Mouse (Mus musculus) limb, embryonic 10.5 days (tissue): ENCODE measurements around the gene Fsd1. TPM values are rescaled to one million over a fixed set of nuclear protein-coding genes. Genes with fewer than 3 reads are reported as not detected.

Experiments
- DNase-seq: peaks from one replicate; pipeline ENCODE4 v3.0.0-alpha.2; 2017; ENCODE audit warnings: low spot score
- H3K27ac ChIP-seq: fragments of 300-500 bp; sonication (generic); 2 replicates; pipeline ENCODE4 v1.5.1; 2016; ENCODE audit warnings: mild to moderate bottlenecking
- H3K27me3 ChIP-seq: fragments of 300-500 bp; sonication (generic); 2 replicates; pipeline ENCODE4 v1.6.1; 2016; ENCODE audit warnings: low read depth, mild to moderate bottlenecking; ENCODE audit not compliant: poor library complexity, severe bottlenecking
- H3K36me3 ChIP-seq: fragments of 300-500 bp; sonication (generic); 2 replicates; pipeline ENCODE4 v1.6.1; 2016; ENCODE audit warnings: mild to moderate bottlenecking, moderate library complexity
- H3K4me1 ChIP-seq: fragments of 300-500 bp; sonication (generic); 2 replicates; pipeline ENCODE4 v1.6.1; 2016
- H3K4me3 ChIP-seq: fragments of 300-500 bp; sonication (generic); 2 replicates; pipeline ENCODE4 v1.5.1; 2016; ENCODE audit warnings: mild to moderate bottlenecking, moderate library complexity
- H3K9me3 ChIP-seq: fragments of 300-500 bp; sonication (generic); replicated peaks from 2 replicates; pipeline ENCODE4 v1.6.1; 2016; ENCODE audit warnings: mild to moderate bottlenecking
- WGBS: fragments of 180-500 bp; shearing (Covaris S2); methylation state at CpG from one replicate; pipeline ENCODE4 v1.1.7; 2016; 5-methylcytosine and 5-hydroxymethylcytosine counted together
- polyA plus RNA-seq: library from polyadenylated mRNA; unstranded; fragments of >200 nt; fragmentation: Nextera tagmentation; extraction: Ambion mirVana; gene quantifications from 2 replicates; pipeline ENCODE4 v1.2.1, GENCODE M21; 2016

Fsd1 gene
- polyA plus RNA-seq, 1 experiment from 2014 or later = 56.6 TPM

DNA sequence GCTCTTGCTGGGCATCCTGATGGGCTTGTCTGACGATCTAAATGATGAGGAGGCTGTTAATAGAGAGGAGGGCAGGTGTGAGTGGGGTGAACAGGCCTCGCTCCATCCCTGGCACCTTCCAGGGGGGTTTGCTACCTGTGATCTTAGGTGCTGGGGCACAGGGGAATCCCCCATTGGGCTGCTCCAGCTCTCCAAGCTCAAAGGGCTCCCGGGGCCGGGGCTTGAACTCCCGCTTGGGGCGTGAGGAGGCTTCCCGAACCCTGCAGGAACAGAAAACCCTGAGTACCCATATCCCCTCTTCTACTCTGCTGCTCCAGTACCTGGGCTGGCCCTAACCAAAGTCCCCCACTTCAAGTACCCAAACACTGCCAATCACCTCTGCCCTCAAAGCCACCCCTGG lies 31.5 kb downstream of the Fsd1 start:
- no peak overlapping the region for H3K4me3 ChIP-seq
- DNase-seq = no peak
- peaks cover 93% of the 10 kb centered on the region for H3K36me3 ChIP-seq

DNA sequence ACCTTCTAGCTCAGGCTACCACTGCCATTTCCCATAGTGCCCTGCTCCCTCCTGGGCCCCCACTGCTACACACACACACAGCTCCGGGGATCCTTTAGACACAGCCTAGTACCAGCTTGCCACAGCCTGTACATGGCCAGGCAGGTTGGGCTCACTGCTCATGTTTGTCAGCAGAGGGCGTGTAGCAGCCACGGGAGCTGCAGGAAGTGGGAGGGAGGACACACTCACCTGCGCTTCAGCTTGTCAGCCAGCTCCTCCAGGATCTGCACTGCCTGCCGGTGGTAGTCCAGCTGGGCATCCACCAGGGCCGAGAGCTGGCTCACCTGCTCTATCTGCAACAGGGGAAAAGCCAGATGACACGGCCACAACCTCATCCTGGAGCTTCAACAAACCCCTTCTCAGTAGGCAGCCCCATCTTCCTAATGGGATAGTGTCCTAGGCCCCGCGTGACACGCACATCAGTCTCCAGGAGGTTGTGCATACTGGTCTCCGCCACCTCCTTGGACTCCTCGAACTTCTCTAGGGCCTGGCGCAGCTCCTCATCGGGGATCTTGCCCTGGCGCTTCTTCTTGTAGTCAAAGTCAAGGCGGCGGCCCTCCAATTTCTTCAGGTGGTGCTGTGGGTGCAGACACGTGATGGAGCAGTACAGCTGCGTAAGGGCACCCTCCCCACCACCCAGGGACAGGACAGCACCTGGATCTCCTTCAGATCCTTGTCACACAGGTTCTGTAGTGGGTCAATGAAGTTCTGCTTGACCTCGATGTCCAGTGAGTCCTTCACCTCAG lies 32.2 kb downstream of the Fsd1 start:
- Histone ChIP-seq H3K27ac (no peak overlapping the region), H3K4me3 (no peak overlapping the region), H3K9me3 (no peaks in the 10 kb centered on the region), H3K36me3 (peaks cover 93% of the 10 kb centered on the region), H3K4me1 (peaks cover 13% of the 10 kb centered on the region; the same call in 1 of the 2 replicates), H3K27me3 (no peaks in the 10 kb centered on the region)
- 77% methylated on average over 20 of the region's 20 CpGs for WGBS
- DNase-seq = no peak

More for the DNA sequence above, 31.5 kb downstream of the Fsd1 start:
- H3K27ac ChIP-seq = no peak overlapping the region
- no peaks in the 10 kb centered on the region for H3K9me3 ChIP-seq
- H3K4me1 ChIP-seq = peaks cover 8% of the 10 kb centered on the region; the same call in 1 of the 2 replicates
- 90% methylated on average over 7 of the region's 7 CpGs for WGBS
- H3K27me3 ChIP-seq = no peaks in the 10 kb centered on the region

DNA sequence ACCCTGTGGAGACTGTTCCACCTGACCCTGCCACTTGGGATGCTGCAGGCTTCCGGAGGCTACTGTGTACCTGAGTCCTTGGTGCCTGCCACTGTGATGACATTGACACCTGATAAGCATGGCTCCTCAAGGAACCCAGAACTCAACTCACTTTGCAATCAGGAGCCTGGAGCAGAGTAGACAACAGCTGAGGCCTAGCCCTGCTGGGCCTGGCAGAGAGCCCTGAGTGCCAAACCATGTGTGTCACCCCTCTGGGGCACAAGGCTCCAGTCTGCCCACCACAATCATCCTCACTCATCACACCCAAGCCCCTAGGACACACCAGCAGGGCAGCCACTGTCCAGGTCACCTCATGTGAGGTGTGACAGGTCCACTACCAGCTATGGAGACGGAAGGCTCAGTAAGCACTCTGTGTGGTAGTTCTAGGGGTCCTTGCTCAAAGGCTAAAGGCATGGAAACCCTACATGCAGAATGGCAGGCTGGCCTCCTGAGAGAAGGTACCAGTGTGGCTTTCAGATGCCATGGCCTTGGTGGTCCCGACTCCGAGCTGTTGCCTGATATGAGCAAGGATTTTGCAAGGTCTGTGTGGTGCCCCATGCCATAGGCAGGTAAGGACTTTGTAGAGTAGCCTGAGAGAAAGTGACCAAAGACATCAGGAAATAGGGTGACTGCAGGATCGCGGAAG lies 34.2 kb downstream of the Fsd1 start:
- peaks cover 92% of the 10 kb centered on the region for H3K36me3 ChIP-seq
- WGBS = 97% methylated on average over 6 of the region's 6 CpGs
- H3K9me3 ChIP-seq = no peaks in the 10 kb centered on the region
- no peak overlapping the region for H3K27ac ChIP-seq
- no peaks in the 10 kb centered on the region for H3K27me3 ChIP-seq
- no peak overlapping the region for H3K4me3 ChIP-seq
- no peak for DNase-seq
- peaks cover 27% of the 10 kb centered on the region; the same call in 1 of the 2 replicates for H3K4me1 ChIP-seq

DNA sequence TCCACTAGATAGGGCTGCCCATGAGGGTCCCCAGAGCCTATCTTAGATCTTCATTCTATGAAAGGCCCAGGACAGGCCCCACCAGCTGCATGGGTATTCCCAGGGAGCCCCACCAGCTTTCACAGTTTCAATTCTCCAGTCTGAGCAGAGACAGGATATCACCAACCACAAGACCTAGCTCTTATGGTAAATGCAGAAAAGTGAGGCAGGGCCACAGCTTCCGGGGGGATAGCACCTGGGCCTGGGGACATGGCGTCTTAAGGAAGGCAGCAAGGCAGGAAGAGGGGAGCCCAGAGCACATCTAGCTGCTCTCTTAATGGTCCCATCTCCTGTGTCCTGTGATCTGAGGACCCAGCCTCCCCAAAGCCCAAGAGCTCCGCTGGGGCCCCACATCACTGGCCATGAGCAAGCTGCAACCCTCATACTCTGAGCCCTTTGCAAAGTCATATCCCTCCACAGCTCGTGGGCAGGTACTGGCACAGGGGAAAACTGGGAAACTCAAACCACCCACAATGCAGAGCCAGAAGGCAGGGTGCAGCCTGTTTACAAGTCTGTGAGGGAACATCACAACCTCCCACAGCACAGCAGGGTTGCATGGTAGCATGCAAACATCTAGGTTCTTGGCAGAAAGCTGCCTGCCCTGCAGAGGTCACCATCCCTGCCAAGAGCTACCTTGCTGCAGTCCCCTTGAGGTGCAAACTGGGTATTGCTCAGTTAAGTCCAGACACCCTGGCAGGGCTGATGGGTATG lies 35.0 kb downstream of the Fsd1 start:
- peaks cover 27% of the 10 kb centered on the region; the same call in 1 of the 2 replicates for H3K4me1 ChIP-seq
- 0 out of 2 replicates have a peak overlapping the region, but pooled peaks have one; percentile 15 for H3K27ac ChIP-seq
- WGBS = 84% methylated on average over 4 of the region's 4 CpGs
- peaks cover 84% of the 10 kb centered on the region for H3K36me3 ChIP-seq
- no peak overlapping the region for H3K4me3 ChIP-seq
- H3K9me3 ChIP-seq = no peaks in the 10 kb centered on the region
- DNase-seq = no peak
- H3K27me3 ChIP-seq = no peaks in the 10 kb centered on the region

DNA sequence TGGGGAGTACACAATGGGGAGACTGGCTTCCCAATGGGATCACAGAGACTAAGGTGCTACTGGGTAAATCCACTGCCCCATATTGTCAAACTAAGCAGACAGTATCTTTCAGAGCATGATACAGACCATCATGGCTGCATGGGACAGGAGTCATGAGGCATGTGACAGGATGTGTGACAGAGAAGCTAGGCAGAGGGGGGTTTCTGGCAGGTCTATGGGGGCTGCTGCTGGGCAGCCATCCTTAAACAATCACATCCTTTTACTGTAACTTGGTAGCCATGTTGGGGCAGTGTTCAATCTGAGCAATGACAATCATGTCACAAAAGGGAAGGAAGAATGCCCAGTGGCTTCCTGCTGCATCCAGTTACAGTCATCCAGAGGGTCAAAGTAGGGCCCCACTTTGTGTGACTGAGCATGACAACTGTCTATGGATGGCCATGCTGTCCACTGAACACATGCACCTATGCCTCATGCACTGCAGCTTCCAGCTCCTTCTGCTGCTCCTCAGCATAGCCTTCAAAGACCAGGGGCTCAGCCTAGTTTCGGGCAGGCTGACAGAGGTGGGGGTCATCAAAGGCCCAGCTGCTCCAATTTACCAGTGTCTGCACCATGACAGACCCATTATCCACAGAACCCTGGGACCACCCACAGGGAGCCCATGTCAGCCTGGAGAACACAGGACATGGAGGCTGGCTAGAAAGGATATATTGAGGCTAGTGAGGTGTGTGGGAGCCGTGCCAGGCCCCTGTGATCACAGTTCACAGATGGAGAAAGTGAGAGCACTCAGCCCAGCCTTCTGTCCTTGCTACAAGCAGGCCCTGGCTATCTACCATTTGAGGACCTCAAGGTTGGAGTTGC lies 36.1 kb downstream of the Fsd1 start:
- H3K36me3 ChIP-seq = peaks cover 79% of the 10 kb centered on the region
- peaks cover 36% of the 10 kb centered on the region for H3K4me1 ChIP-seq
- DNase-seq = no peak
- no peaks in the 10 kb centered on the region for H3K9me3 ChIP-seq
- H3K4me3 ChIP-seq = no peak overlapping the region
- H3K27ac ChIP-seq = no peak overlapping the region
- WGBS = 61% methylated on average over 2 of the region's 2 CpGs
- no peaks in the 10 kb centered on the region for H3K27me3 ChIP-seq

DNA sequence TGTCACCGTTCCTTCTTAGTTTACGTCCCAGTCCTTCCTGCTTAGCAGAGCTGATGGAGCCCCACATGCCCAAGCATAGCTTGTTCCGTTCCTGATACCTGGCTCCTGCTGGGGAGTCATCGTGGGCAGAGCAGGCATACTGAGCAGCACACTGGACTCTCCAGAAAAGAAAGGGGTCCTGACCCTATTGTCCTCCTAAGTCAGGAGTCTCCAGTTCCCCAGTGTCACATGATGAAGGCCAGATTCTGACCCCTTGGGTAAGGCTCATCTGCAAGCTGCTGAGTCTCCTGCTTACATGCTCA lies 36.6 kb downstream of the Fsd1 start:
- WGBS = 88% methylated on average over 4 of the region's 4 CpGs
- Histone ChIP-seq H3K4me1 (peaks cover 41% of the 10 kb centered on the region), H3K36me3 (peaks cover 78% of the 10 kb centered on the region), H3K27ac (no peak overlapping the region), H3K4me3 (no peak overlapping the region), H3K27me3 (no peaks in the 10 kb centered on the region), H3K9me3 (no peaks in the 10 kb centered on the region)
- no peak for DNase-seq

DNA sequence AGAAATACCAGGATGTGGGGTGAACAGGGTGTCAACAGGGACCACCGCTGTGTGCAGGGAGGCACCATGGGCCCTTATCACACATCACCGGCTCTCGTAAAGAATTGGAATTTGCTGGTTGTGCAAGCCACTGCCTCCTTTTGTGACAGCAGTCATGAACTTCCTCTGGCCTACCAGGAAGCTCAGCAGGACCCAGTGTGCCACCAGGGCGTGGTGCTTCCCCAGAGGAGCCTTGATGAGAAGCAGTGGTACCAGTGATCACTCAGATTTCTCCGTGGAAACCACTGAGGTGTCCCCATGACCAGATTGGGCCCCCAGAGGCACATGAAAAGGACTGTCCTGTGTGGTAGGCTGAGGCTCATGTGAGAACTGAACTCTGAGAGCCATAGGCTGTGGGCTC lies 37.1 kb downstream of the Fsd1 start:
- H3K27ac ChIP-seq = no peak overlapping the region

DNA sequence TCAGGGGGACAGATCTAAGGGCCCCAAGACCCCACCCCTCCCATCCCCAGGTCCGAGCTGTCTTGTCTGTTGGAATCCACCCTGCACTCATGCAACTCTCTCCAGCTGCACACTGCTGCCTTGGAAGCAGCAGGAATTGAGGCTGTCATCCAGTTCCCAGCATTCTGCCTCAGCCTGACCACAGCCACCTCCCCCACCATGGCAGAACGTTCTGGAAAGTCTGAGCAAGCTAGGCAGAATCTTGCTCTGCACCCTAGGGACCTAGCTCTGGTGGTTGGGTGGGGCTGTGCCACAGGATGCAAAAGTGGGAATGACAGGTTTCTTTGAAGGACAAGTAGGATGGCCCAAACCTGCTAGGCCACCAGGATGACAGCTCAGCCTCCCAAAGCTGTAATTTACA lies 38.2 kb downstream of the Fsd1 start:
- Histone ChIP-seq H3K9me3 (no peaks in the 10 kb centered on the region), H3K27me3 (no peaks in the 10 kb centered on the region), H3K27ac (no peak overlapping the region), H3K4me1 (peaks cover 39% of the 10 kb centered on the region), H3K4me3 (no peak overlapping the region), H3K36me3 (peaks cover 78% of the 10 kb centered on the region)
- 78% methylated on average over 2 of the region's 2 CpGs for WGBS
- no peak for DNase-seq

More for the DNA sequence above, 37.1 kb downstream of the Fsd1 start:
- WGBS = 93% methylated on average over 5 of the region's 5 CpGs
- no peak for DNase-seq
- Histone ChIP-seq H3K9me3 (no peaks in the 10 kb centered on the region), H3K27me3 (no peaks in the 10 kb centered on the region), H3K36me3 (peaks cover 78% of the 10 kb centered on the region), H3K4me1 (peaks cover 40% of the 10 kb centered on the region), H3K4me3 (no peak overlapping the region)

DNA sequence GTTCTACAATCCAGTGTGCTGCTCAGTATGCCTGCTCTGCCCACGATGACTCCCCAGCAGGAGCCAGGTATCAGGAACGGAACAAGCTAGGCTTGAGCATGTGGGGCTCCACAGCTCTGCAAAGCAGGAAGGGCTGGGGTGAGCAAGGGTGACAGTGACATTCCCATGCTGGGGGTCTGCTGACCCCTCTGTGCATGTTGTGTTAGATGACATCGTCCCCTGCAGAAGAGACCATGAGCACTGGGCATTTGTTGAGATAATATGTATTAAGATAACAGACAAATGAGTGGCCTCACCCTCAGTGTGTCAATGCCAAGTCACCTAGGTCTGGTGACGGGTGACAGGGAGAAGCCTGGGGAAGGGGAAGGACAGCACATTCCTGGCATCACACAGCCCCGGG lies 38.6 kb downstream of the Fsd1 start:
- H3K36me3 ChIP-seq = peaks cover 77% of the 10 kb centered on the region
- H3K27me3 ChIP-seq = no peaks in the 10 kb centered on the region
- H3K4me3 ChIP-seq = no peak overlapping the region
- no peak overlapping the region for H3K27ac ChIP-seq
- DNase-seq = no peak
- no peaks in the 10 kb centered on the region for H3K9me3 ChIP-seq
- H3K4me1 ChIP-seq = peaks cover 39% of the 10 kb centered on the region
- WGBS = 88% methylated on average over 5 of the region's 5 CpGs

DNA sequence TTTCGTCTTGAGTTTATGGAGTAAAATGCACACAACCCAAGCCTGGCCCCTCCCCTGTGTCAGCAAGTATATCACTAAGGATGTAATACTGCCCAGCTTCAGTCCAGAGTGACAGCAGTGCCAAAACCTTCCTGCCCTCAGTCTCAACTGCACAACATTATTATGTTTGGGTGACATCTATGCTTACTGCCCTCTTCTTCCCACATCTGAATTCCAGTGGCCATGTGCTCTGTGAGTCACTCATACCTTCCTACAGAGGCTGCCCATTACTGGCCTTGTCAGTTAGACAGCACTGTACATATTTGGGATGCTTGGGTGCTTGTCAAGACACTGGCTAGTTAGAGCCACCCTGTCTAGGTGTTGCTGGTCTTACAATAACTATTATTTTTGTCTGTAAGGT lies 40.0 kb downstream of the Fsd1 start:
- H3K27me3 ChIP-seq = no peaks in the 10 kb centered on the region
- no peak overlapping the region for H3K4me3 ChIP-seq
- H3K36me3 ChIP-seq = peaks cover 78% of the 10 kb centered on the region
- H3K4me1 ChIP-seq = peaks cover 39% of the 10 kb centered on the region
- no peak for DNase-seq
- H3K27ac ChIP-seq = no peak overlapping the region
- WGBS = 91% methylated on average over 1 of the region's 1 CpGs
- no peaks in the 10 kb centered on the region for H3K9me3 ChIP-seq

DNA sequence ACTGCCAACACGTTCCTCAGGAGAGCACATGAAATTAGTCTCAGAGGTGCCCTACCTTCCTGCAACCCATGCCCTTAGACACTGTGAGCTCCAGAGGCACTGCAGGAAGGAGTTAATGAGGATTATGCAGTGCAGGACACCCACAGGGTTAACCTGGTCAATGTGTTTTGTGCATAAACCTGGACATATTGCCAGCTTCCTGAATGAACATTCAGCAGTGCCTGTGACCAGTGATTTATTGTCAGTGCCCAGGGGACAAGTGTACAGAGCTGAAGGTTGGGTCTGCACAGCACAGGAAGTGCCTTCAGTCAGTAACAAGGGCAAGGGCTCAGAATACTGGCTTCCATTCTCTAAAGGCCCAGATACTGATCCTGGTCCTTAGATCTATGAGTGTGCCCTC lies 40.6 kb downstream of the Fsd1 start:
- 57% methylated on average over 1 of the region's 1 CpGs for WGBS
- Histone ChIP-seq H3K36me3 (peaks cover 81% of the 10 kb centered on the region), H3K27ac (no peak overlapping the region), H3K27me3 (no peaks in the 10 kb centered on the region), H3K9me3 (no peaks in the 10 kb centered on the region), H3K4me3 (no peak overlapping the region), H3K4me1 (peaks cover 39% of the 10 kb centered on the region)
- DNase-seq = no peak

DNA sequence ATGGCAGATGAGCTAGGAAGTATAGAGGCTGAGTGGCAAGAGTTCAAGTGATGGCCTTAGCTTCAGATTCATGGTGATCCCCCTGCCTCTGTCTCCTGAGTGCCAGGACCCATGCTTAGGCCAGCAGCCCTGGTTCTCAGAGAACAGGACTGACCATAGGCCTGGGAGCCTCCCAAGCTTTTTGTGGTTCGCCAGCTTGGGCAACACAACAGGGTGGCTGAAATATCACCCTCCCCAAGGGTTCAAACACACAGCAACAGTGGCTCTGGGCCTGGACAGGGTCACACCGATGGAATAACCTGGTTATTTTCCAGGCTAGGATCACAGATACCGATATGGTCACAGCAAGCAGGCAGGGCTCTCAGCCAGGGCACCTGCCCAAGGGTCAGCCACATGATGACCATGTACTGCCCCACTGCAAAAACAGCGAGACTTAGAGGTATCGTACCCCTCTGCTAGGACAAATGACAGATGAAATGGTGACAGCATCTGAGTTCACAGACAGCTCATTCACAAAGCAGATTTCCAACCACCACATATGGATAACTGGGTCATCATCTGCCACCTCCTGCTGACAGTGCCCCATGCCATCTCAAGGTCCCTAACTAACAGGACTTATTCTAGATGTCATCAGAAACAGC lies 41.6 kb downstream of the Fsd1 start:
- Histone ChIP-seq H3K4me3 (no peak overlapping the region), H3K9me3 (no peaks in the 10 kb centered on the region), H3K4me1 (peaks cover 37% of the 10 kb centered on the region), H3K27ac (no peak overlapping the region), H3K27me3 (no peaks in the 10 kb centered on the region), H3K36me3 (peaks cover 81% of the 10 kb centered on the region)
- WGBS = 95% methylated on average over 5 of the region's 5 CpGs
- no peak for DNase-seq
